Mouse (Mus musculus) limb, embryonic 15.5 days (tissue): ENCODE results near the gene Dnajb5. TPM values are rescaled to one million over a fixed set of nuclear protein-coding genes. Genes with fewer than 3 reads are reported as not detected.

Source experiments
- ATAC-seq: fragments of 200-750 bp; cut with Nextera tagmentation; 2 replicates; pipeline ENCODE4 v1.8.0; 2017; ENCODE audit warnings: low read depth, moderate TSS enrichment; ENCODE audit not compliant: insufficient number of reproducible peaks, low FRiP score, low TSS enrichment
- H3K27ac ChIP-seq: fragments of 300-500 bp; sonication (generic); 2 replicates; pipeline ENCODE4 v1.5.1; 2015; ENCODE audit warnings: moderate library complexity, mild to moderate bottlenecking, inconsistent platforms
- H3K27me3 ChIP-seq: fragments of 300-500 bp; sonication (generic); 2 replicates; pipeline ENCODE4 v1.6.1; 2015; ENCODE audit warnings: inconsistent platforms
- H3K36me3 ChIP-seq: fragments of 300-500 bp; sonication (generic); 2 replicates; pipeline ENCODE4 v1.6.1; 2015; ENCODE audit warnings: inconsistent platforms
- H3K4me1 ChIP-seq: fragments of 300-500 bp; sonication (generic); 2 replicates; pipeline ENCODE4 v1.6.1; 2015; ENCODE audit warnings: inconsistent platforms
- H3K4me2 ChIP-seq: fragments of 300-500 bp; sonication (generic); 2 replicates; pipeline ENCODE4 v1.6.1; 2015; ENCODE audit warnings: mild to moderate bottlenecking, inconsistent platforms
- H3K4me3 ChIP-seq: fragments of 300-500 bp; sonication (generic); 2 replicates; pipeline ENCODE4 v1.5.1; 2015; ENCODE audit warnings: mild to moderate bottlenecking, inconsistent platforms
- H3K9ac ChIP-seq: fragments of 300-500 bp; sonication (generic); 2 replicates; pipeline ENCODE4 v1.6.1; 2015; ENCODE audit warnings: inconsistent platforms
- H3K9me3 ChIP-seq: fragments of 300-500 bp; sonication (generic); 2 replicates; pipeline ENCODE4 v1.6.1; 2016; ENCODE audit warnings: inconsistent platforms
- WGBS: fragments of 180-500 bp; shearing (Covaris S2); methylation state at CpG from one replicate; pipeline ENCODE4 v1.1.7; 2015; 5-methylcytosine and 5-hydroxymethylcytosine counted together
- polyA plus RNA-seq: library from polyadenylated mRNA; unstranded; fragments of >200 nt; fragmentation: Nextera tagmentation; extraction: Ambion mirVana; gene quantifications from 2 replicates; pipeline ENCODE4 v1.2.1, GENCODE M21; 2015

Dnajb5 gene
- polyA plus RNA-seq, 1 experiment from 2014 or later = 11.2 TPM

- H3K4me1 ChIP-seq = peaks cover 6% of the 10 kb centered on the region; the same call in 1 of the 2 replicates
- ATAC-seq = no peak
Measured at GRCm38 (mm10) chr4:42945043-42945442, 4.6 kb upstream of the Dnajb5 start.

GRCm38 (mm10) chr4:42945445-42945844 is 4.2 kb upstream of the Dnajb5 start:
- Histone ChIP-seq H3K9me3 (no peaks in the 10 kb centered on the region), H3K36me3 (no peaks in the 10 kb centered on the region), H3K27me3 (peaks cover 24% of the 10 kb centered on the region), H3K9ac (no peak overlapping the region), H3K27ac (no peak overlapping the region), H3K4me2 (no peak overlapping the region), H3K4me1 (peaks cover 10% of the 10 kb centered on the region), H3K4me3 (no peak overlapping the region)
- 84% methylated on average over 3 of the region's 3 CpGs for WGBS
- no peak for ATAC-seq

More at GRCm38 (mm10) chr4:42945043-42945442, 4.6 kb upstream of the Dnajb5 start:
- Histone ChIP-seq H3K4me3 (no peak overlapping the region), H3K36me3 (no peaks in the 10 kb centered on the region), H3K9ac (no peak overlapping the region), H3K27ac (no peak overlapping the region), H3K27me3 (peaks cover 24% of the 10 kb centered on the region), H3K4me2 (no peak overlapping the region), H3K9me3 (no peaks in the 10 kb centered on the region)
- 4% methylated on average over 6 of the region's 6 CpGs for WGBS

GRCm38 (mm10) chr4:42945952-42946351 is 3.7 kb upstream of the Dnajb5 start:
- H3K36me3 ChIP-seq = no peaks in the 10 kb centered on the region
- H3K4me1 ChIP-seq = peaks cover 13% of the 10 kb centered on the region
- no peak overlapping the region for H3K9ac ChIP-seq
- peaks cover 19% of the 10 kb centered on the region for H3K27me3 ChIP-seq
- no peak for ATAC-seq
- WGBS = 10% methylated on average over 5 of the region's 5 CpGs
- no peak overlapping the region for H3K4me3 ChIP-seq
- no peak overlapping the region for H3K4me2 ChIP-seq
- no peaks in the 10 kb centered on the region for H3K9me3 ChIP-seq
- H3K27ac ChIP-seq = no peak overlapping the region

- no peak overlapping the region for H3K4me3 ChIP-seq
- no peaks in the 10 kb centered on the region for H3K36me3 ChIP-seq
- no peak overlapping the region for H3K4me2 ChIP-seq
- H3K4me1 ChIP-seq = peaks cover 21% of the 10 kb centered on the region
- H3K27me3 ChIP-seq = peaks cover 15% of the 10 kb centered on the region
- WGBS = 46% methylated on average over 10 of the region's 10 CpGs
- no peaks in the 10 kb centered on the region for H3K9me3 ChIP-seq
- ATAC-seq = no peak
- H3K9ac ChIP-seq = no peak overlapping the region
- no peak overlapping the region for H3K27ac ChIP-seq
Measured at GRCm38 (mm10) chr4:42946733-42947290, 2.8 kb upstream of the Dnajb5 start.

- Histone ChIP-seq H3K27ac (no peak overlapping the region), H3K27me3 (peaks cover 15% of the 10 kb centered on the region), H3K4me1 (peaks cover 30% of the 10 kb centered on the region), H3K36me3 (no peaks in the 10 kb centered on the region), H3K9ac (no peak overlapping the region), H3K4me2 (no peak overlapping the region), H3K9me3 (no peaks in the 10 kb centered on the region), H3K4me3 (no peak overlapping the region)
- no peak for ATAC-seq
- 32% methylated on average over 13 of the region's 13 CpGs for whole genome bisulfite sequencing
Measured at GRCm38 (mm10) chr4:42948527-42948926, 1.1 kb upstream of the Dnajb5 start.

DNA sequence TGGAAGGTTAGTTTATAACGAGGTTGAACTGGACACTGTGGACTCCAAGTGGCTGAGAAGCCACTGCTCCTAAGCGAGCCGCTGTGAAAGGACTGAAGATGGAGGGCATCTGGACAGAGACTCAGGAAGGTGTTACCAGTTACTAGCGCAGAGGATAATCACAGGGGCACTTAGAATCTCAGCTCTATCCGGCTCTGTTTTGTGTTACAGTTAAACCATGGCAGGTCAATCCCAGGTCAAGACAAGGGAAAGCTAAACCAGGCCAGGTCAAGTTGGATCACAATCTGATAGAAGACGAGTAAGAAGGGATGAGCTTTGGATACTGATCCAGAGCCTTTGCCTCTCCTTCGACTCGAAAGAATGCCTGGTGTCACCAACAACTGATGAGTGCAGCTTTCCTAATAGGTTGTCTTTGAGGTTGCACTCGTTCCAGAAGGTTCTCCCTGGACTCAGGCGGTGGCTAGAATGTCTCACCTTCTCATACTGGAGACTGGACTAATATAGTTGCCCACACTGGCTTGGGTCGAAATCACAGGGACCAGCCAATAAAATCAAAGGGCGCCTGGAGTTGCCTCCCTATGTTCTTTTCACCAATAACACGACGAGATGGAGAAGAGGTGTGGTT is 451 bp upstream of the Dnajb5 start:
- Histone ChIP-seq H3K27me3 (peaks cover 12% of the 10 kb centered on the region), H3K4me3 (peak overlapping the region; percentile 87), H3K4me1 (peaks cover 35% of the 10 kb centered on the region), H3K4me2 (peak overlapping the region; percentile 72), H3K9ac (no peak overlapping the region), H3K27ac (no peak overlapping the region), H3K9me3 (no peaks in the 10 kb centered on the region), H3K36me3 (no peaks in the 10 kb centered on the region)
- 6% methylated on average over 14 of the region's 14 CpGs for WGBS
- ATAC-seq = no peak

GRCm38 (mm10) chr4:42950065-42950558 is 498 bp downstream of the Dnajb5 start:
- H3K27ac ChIP-seq = peak overlapping the region; percentile 89
- peak overlapping the region; percentile 72 for H3K4me2 ChIP-seq
- ATAC-seq = peak; percentile 81
- H3K9me3 ChIP-seq = no peaks in the 10 kb centered on the region
- H3K27me3 ChIP-seq = peaks cover 12% of the 10 kb centered on the region
- H3K9ac ChIP-seq = peak overlapping the region; percentile 82
- H3K36me3 ChIP-seq = no peaks in the 10 kb centered on the region
- 3% methylated on average over 22 of the region's 27 CpGs for WGBS
- peaks cover 35% of the 10 kb centered on the region for H3K4me1 ChIP-seq
- peak overlapping the region; percentile 87 for H3K4me3 ChIP-seq

DNA sequence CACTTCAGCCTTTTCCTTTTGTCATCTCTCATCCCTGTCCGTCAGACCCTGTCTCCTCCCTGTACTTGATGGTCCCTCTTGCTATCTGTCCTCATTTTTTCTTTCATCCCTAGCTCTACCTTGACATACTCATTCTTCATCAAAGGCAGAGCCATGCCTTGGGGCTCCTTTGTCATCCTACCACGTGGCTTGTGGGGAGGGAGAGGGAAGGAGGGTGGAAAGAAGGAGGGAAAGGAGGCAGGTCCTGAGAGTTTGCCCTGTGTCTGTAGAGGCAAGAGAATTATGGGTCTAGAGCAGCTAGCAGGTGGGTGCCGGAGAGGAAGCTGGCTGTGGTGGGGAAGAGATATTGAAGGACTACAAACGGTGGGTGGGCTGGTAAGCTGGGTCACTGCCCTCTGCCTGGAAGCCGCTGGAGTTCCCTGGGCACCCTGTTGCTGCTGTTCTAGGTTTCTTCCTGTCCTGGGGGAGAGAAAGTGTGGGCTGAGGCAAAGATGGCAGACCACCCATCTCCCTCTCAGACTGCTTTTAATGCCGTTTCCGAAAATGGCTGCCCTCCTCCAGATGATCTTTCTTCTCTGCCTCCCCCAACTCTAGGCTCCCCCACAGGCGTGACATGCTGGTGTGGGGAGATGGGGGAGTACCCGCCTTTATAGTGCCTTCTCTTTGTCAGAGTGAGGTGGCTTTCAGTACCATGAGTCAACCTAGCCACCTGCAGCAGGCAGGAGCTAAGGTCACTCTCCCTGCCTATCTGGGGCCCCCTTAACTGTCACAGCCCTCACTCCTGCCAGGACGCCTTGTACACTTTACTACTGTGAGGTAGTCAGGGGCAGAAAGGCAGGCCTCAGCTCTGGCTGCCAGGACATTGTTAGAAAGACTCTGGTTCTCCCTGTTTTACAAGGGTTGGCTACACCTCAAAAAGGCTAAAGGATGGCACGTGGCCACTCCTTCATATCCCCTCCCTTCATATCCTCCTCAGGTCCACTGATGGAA is 1.9 kb downstream of the Dnajb5 start:
- Histone ChIP-seq H3K4me1 (peaks cover 35% of the 10 kb centered on the region), H3K27ac (no peak overlapping the region), H3K4me3 (0 out of 2 replicates have a peak overlapping the region, but pooled peaks have one; percentile 87), H3K36me3 (peaks cover 7% of the 10 kb centered on the region), H3K9ac (no peak overlapping the region), H3K9me3 (no peaks in the 10 kb centered on the region), H3K4me2 (peak overlapping the region; percentile 21), H3K27me3 (peaks cover 12% of the 10 kb centered on the region)
- ATAC-seq = no peak
- WGBS = 60% methylated on average over 11 of the region's 11 CpGs

- H3K4me3 ChIP-seq = no peak overlapping the region
- H3K27ac ChIP-seq = no peak overlapping the region
- peaks cover 35% of the 10 kb centered on the region for H3K4me1 ChIP-seq
- no peak overlapping the region for H3K9ac ChIP-seq
- peaks cover 8% of the 10 kb centered on the region for H3K27me3 ChIP-seq
- H3K36me3 ChIP-seq = peaks cover 17% of the 10 kb centered on the region
- no peak overlapping the region for H3K4me2 ChIP-seq
- WGBS = 82% methylated on average over 7 of the region's 7 CpGs
- H3K9me3 ChIP-seq = no peaks in the 10 kb centered on the region
- ATAC-seq = no peak
Measured at GRCm38 (mm10) chr4:42952563-42952962, 2.9 kb downstream of the Dnajb5 start.

DNA sequence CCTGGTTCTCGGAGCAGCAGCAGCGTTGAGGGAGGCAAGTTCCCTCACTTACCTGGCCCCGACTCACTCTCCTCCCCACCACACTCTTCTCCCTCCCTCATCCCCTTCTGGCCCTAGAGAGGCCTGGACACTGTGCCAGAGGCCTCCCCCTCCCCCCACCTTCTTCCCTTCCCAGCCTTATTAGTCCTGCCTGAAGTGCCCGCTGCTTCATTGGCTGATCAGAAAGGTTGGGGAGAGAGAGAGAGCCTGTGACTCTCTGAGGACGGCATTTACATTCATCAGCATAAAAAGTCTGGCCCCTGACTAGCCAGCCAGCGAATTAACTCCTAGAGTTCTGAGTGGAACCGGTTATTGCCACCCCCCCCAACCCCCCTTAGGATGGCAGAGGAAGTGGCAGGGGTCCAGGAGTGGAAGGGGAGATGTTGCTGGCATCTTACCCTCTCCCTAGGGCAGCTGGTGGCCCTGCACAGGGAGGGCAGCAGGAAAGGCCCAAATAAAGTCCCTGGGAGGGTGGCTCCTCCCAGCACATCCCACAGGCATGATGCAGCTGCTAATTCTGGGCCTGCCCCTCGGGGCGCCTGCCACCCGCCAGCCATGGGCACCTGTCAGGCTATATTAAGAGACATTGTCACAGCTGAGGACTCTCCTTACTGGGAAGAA is 4.0 kb downstream of the Dnajb5 start:
- Histone ChIP-seq H3K4me2 (no peak overlapping the region), H3K4me3 (no peak overlapping the region), H3K9ac (no peak overlapping the region), H3K4me1 (peaks cover 35% of the 10 kb centered on the region), H3K27me3 (no peaks in the 10 kb centered on the region), H3K9me3 (no peaks in the 10 kb centered on the region), H3K27ac (peak overlapping the region; percentile 40), H3K36me3 (peaks cover 21% of the 10 kb centered on the region)
- WGBS = 21% methylated on average over 10 of the region's 10 CpGs
- no peak for ATAC-seq

DNA sequence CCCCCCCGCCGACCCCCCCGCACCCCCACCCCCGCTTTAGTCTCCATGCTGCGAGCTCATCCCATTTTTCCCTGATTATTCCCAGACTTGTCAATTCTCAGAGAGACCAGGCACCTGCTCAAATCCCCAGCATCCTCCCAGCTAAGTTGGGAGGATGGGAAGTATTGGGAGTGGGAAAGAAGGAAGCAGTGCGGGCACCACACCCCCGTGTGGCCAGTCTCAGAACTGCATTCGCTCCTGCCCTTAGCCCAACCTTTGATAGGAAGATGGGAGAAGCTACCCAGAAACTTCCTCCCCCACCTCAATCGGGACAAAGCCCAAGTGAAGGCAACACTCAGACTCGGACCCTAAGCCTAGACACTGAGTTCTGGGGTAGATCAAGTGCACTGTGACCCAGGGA is 4.7 kb downstream of the Dnajb5 start:
- Histone ChIP-seq H3K9ac (no peak overlapping the region), H3K27ac (no peak overlapping the region), H3K4me3 (no peak overlapping the region), H3K4me2 (no peak overlapping the region), H3K36me3 (peaks cover 21% of the 10 kb centered on the region), H3K27me3 (no peaks in the 10 kb centered on the region), H3K9me3 (no peaks in the 10 kb centered on the region), H3K4me1 (peaks cover 31% of the 10 kb centered on the region)
- ATAC-seq = no peak
- 6% methylated on average over 10 of the region's 10 CpGs for WGBS
